Mouse (Mus musculus) thymus, postnatal 0 days (tissue): ENCODE measurements at regions not wholly inside any gene's neighbourhood (a gene's known extent, or its start where the extent isn't known, plus 50 kb on each side); places are given as distances from the start of the nearest gene placed in this dataset.
"Not testable (repeated sequence)": the region's sequence is repeated elsewhere in the genome, so short reads cannot be mapped to it uniquely, and the experiment has no call there.

Experiments
- DNase-seq: peaks from one replicate; pipeline ENCODE4 v3.0.0-alpha.2; 2015; ENCODE audit warnings: low spot score

DNA sequence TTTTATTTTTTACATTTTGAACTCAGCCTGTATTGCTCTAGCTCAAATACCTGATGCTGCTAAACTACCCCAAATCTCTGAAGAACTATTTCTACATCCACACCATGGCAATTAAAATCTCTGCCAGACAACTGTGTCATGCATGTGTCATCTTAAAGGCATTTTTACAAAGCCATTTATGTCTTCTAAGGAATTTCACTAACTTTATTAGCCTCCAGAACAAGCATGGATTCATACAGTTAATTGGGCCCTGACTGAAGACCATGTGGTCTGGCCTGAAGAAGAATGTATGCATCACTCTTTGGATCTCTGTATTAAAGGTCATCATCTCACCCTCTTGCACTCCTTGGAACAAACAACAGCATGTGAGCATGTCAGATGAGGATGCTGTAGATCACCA is 593.5 kb downstream of the Efna5 start:
- DNase-seq = no peak

- no peak for DNase-seq
Observed at GRCm38 (mm10) chr17:62287127-62287526, 594.0 kb downstream of the Efna5 start.

GRCm38 (mm10) chr17:62286086-62287080 is 594.7 kb downstream of the Efna5 start:
- no peak for DNase-seq

DNA sequence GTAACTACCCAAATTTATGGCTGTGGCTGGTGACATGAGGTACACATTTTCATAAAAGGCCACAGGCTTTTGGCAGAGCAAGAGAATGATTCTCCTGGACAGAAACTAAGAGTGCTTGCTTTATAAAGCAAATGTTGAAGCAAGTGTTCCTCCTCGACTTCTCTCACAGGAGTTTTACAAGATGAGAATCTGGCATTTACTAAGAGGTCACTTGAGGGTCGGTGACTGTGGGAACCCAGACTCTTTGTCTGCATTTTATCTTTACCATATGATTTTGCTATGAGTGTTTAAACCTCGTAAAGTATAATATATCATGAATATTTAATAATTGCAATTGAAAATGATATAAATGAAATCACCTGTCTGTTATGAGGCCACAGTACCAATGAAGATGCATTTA is 600.9 kb downstream of the Efna5 start:
- DNase-seq = no peak

DNA sequence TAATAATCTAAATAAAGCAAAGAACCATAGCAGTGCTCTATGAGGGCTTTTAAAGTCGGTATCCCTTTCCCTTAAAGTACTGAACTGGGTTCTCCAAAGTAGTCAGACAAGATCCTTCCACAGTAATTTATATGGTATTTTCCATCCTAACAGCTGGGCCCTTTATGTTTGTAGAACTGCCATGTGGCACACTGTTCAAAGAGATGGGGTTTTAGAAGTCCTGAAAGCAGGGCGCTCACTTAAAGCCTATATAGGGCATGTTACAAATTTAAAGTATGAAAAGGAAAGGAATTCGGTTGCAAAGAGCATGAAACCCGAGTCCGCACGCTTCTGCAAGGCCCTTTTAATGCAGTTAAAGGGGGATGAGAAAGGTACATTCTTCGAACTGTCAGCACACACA is 609.7 kb downstream of the Efna5 start:
- DNase-seq = no peak

DNA sequence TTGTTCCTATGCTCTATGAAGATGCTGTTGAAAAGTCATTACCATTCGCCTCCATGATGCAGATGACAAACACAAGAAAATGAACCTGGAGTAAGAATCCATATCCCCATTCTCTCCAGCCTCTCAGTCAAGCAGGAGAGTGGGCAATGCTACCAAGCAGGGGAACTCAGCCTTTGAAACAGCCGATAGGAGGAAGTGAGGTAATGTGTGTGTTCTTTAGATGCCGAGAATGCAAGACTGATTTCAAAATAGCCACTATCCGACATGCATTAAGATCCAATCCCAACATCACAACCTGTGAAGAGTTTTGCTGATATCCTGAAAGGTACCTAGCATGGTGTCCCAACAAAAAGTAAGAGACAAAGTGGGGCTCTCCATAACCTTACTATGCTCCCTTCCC is 611.8 kb downstream of the Efna5 start:
- DNase-seq = no peak

GRCm38 (mm10) chr17:62253448-62253847 is 627.7 kb downstream of the Efna5 start:
- DNase-seq = no peak

DNA sequence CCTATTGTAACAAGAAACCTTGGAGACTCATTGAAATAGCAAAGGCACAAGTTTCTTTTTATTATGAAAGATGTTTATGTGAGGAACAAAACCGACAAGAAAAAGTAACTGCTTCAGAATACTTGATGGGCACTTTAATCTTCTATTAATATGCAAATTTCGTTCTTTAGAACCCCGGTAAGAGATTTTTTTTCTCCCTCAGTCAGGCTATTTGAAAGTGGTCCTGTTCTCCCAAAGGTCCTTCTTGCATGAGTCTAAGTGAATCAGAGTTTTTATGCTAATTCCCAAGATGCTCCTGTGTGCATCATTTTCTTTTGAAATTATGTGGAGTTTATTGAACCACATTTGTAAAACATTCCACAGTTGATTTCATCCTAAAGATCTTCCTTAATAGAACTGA is 633.1 kb downstream of the Efna5 start:
- DNase-seq = no peak

DNA sequence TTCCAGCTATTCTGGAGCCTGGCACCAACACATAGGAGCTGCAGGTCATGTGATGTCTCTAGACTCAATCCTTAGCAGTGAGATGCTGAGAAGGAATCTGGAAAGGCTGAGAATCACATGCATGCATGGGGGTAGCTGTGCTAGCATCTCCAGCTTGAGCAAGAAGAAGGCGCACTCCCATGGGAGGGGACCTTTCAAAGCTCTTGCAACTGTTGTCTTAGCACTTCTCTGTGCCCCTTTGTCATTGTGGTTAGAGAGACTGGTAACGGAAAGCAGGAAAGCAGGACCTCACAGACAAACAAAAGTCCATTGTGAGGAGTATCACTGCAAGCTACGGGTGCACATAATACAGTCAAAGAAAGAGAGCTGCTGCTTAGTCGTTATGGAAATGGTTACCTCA is 634.5 kb downstream of the Efna5 start:
- DNase-seq = peak; percentile 44

- DNase-seq = no peak
Observed at GRCm38 (mm10) chr17:62230939-62231338, 650.2 kb downstream of the Efna5 start.

DNA sequence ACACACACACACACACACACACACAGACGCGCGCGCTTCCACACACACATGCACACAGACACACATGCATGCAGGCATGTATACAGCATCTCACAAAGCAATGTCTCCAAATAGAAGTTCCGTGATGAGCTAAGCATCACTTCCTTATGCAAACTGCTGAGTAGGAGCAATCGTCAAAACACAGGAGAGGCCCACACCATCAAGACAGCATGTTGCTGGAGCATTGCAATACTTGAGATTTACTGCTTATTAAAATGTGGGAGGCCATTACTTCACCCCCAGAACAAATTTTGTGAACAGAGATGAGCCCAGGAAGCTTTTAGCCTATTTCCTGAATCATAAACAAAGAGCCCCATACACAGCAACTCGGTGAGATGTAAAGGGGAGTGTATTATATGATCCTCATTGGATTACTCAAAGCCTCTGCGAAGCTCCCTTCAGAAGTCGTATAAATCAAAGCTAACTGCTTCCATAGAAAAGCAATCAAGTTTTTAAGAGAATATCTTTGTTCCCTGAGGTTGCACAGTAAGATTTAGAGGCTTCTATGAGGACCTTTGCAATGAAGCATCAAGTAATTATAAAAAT is 670.6 kb downstream of the Efna5 start:
- no peak for DNase-seq

- DNase-seq = no peak
Observed at GRCm38 (mm10) chr17:62202658-62203057, 678.5 kb downstream of the Efna5 start.

DNA sequence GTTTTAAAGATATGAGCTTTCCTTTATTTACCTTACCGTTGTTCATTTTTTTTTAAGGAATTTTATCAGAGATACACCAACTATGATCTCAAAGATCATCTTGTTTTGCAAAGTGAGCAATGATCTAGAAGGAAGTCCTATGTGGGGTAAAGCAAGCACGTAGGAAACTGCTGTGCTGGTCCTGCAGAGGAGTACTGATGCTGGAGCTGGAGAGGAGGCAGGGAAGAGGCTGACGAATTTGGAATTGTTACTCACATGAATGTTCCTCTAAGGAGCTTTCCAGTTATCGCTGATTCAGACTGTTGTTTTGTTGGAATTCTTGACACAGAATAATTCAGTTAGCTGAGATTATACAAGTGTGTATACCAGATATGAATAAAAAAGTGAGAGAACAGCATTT is 680.6 kb downstream of the Efna5 start:
- no peak for DNase-seq

DNA sequence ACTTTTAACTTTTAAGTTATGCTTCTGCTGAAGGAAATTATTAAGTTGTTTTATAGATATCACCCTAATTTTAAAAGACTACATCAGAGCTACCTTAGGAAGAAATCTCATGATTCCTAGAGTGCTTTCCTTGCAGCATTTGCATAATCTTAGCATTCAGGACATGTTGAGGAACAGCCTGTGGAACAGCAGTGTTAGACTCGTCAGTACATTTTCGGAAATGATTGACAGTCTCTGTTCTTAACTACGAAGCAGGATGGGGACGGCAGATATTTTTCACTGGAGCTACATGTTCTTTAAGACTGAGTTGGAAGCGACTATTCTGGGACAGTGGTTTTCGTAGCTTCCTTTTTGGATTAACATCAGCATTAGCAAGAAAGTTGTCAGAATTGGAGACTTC is 681.6 kb downstream of the Efna5 start:
- no peak for DNase-seq

GRCm38 (mm10) chr17:62178612-62179210 is 702.4 kb downstream of the Efna5 start:
- DNase-seq = no peak

DNA sequence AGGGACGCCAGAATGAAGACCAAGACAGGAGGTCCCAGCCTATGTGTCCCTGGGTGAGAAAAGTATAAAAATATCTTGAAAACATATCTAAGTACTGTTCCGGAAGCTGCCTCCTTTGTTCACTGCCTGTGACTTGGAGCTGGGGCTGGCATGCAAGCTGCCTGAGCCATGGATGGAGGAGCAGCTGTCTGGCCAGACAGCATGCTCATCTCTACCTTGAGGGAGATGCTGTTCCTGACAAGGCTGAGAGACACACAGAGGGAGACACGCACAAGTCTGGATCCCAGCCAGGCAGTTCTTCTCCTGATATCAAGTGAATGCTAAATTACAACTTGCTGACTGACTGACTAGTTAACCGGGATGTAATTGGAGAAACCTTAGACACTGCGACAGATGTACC is 704.8 kb downstream of the Efna5 start:
- DNase-seq = no peak

- DNase-seq = no peak
Observed at GRCm38 (mm10) chr17:62172305-62172704, 708.8 kb downstream of the Efna5 start.

DNA sequence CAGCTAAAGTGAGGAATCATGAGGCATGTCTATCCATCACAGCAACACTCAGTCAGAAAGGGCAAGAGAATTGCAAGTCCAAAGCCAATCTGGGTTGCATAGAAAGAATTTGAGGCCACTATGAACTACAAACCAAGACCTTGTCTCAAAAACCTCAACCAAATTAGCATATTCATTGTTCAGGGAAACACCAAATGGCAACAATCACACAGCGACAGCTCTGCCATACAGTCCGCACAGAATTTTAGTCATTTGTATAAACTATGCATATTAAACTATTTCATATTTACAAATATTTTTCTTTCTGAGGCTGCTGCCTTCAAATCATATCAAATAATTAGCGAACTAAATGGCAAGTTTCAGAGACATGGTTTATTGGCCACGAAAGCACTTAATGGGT is 709.6 kb downstream of the Efna5 start:
- no peak for DNase-seq

DNA sequence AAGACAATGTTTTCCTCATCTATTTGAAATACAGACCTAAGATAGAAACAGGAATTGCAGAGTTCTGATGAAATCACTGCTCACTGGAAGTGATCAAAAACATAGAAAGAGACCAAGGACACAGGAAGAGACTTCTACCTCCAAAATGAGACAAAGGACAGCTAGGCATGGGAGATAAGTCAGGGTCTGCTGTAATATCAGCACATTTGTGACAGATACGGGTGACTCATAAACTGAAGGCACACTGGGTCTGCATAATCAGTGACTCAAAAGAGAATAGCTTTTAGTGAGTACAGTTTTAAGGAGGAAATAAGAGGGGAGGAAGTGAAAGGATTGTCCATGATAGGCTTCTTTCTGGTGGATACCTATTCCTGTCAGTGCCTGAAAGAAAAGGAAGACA is 719.7 kb downstream of the Efna5 start:
- no peak for DNase-seq

- no peak for DNase-seq
Observed at GRCm38 (mm10) chr17:62160301-62160700, 720.8 kb downstream of the Efna5 start.

DNA sequence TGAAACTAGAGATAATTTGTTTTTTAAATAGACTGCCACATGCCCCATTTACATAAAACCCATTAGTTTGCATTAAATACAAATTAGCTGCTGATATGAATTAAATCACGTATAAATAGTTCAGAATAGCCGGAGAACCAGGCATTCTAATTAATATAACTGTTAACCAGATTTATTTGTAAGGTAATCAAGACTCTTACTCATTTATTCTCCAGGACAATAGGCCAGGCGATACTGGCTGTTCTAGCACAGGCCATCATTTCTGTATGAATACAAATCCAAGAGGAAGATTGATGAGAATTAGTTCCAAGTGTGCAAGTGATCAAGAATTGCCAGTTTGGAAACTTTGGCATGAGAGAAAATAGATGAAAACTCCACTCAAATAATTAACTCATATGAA is 746.1 kb downstream of the Efna5 start:
- no peak for DNase-seq

- not testable (repeated sequence) for DNase-seq
Observed at GRCm38 (mm10) chr17:62111703-62112102, 769.4 kb downstream of the Efna5 start.
